Mouse (Mus musculus) embryonic facial prominence, embryonic 10.5 days (tissue): ENCODE results near the gene Traf7. TPM values are rescaled to one million over a fixed set of nuclear protein-coding genes. Genes with fewer than 3 reads are reported as not detected.
A peak's percentile ranks its signal among the peaks of the same experiment; 100 is the strongest.

Experiments
- DNase-seq: peaks from one replicate; pipeline ENCODE4 v3.0.0-alpha.2; 2017; ENCODE audit warnings: low spot score
- H3K27ac ChIP-seq: fragments of 300-500 bp; sonication (generic); replicated peaks from 2 replicates; pipeline ENCODE4 v1.5.1; 2016; ENCODE audit warnings: mild to moderate bottlenecking
- H3K27me3 ChIP-seq: fragments of 300-500 bp; sonication (generic); replicated peaks from 2 replicates; pipeline ENCODE4 v1.6.1; 2016; ENCODE audit warnings: low read depth, mild to moderate bottlenecking; ENCODE audit not compliant: poor library complexity, severe bottlenecking
- H3K36me3 ChIP-seq: fragments of 300-500 bp; sonication (generic); replicated peaks from 2 replicates; pipeline ENCODE4 v1.6.1; 2016; ENCODE audit warnings: mild to moderate bottlenecking, moderate library complexity
- H3K4me1 ChIP-seq: fragments of 300-500 bp; sonication (generic); 2 replicates; pipeline ENCODE4 v1.6.1; 2016
- H3K4me3 ChIP-seq: fragments of 300-500 bp; sonication (generic); 2 replicates; pipeline ENCODE4 v1.5.1; 2016; ENCODE audit warnings: mild to moderate bottlenecking, moderate library complexity
- H3K9me3 ChIP-seq: fragments of 300-500 bp; sonication (generic); 2 replicates; pipeline ENCODE4 v1.6.1; 2016; ENCODE audit warnings: mild to moderate bottlenecking
- WGBS: fragments of 180-500 bp; shearing (Covaris S2); methylation state at CpG from one replicate; pipeline ENCODE4 v1.1.7; 2016; 5-methylcytosine and 5-hydroxymethylcytosine counted together
- polyA plus RNA-seq: library from polyadenylated mRNA; unstranded; fragments of >200 nt; fragmentation: Nextera tagmentation; extraction: Ambion mirVana; gene quantifications from 2 replicates; pipeline ENCODE4 v1.2.1, GENCODE M21; 2016

Gene Traf7
- polyA plus RNA-seq, 1 experiment from 2014 or later, result 121 TPM

DNA sequence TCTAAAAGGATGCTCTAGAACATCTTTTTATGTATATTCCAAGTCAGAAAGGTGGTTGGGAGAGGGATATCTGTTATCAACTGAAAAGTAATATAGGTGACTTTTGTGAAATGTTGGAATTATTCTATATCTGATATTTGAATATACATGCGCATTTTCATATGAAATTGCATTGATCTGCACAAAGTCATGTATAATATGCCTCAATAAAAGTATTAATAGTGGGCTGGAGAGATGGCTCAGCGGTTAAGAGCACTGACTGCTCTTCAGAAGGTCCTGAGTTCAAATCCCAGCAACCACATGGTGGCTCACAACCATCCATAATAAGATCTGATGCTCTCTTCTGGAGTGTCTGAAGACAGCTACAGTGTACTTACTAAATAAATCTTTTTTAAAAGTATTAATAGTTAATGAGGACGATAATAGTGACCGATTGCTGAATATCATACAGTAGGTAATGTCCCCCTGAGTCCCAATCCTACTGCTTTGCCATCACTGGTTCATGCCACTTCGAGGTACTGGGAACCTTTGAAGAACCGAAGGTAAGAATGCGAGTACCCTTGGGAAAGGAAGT is 58.3 kb downstream of the Traf7 start:
- Histone ChIP-seq H3K27ac (peak overlapping the region; percentile 92), H3K4me1 (peaks cover 38% of the 10 kb centered on the region), H3K27me3 (no peaks in the 10 kb centered on the region), H3K9me3 (no peaks in the 10 kb centered on the region), H3K36me3 (peaks cover 26% of the 10 kb centered on the region), H3K4me3 (peak overlapping the region; percentile 91)
- WGBS, result 20% methylated on average over 7 of the region's 7 CpGs
- DNase-seq, result no peak

DNA sequence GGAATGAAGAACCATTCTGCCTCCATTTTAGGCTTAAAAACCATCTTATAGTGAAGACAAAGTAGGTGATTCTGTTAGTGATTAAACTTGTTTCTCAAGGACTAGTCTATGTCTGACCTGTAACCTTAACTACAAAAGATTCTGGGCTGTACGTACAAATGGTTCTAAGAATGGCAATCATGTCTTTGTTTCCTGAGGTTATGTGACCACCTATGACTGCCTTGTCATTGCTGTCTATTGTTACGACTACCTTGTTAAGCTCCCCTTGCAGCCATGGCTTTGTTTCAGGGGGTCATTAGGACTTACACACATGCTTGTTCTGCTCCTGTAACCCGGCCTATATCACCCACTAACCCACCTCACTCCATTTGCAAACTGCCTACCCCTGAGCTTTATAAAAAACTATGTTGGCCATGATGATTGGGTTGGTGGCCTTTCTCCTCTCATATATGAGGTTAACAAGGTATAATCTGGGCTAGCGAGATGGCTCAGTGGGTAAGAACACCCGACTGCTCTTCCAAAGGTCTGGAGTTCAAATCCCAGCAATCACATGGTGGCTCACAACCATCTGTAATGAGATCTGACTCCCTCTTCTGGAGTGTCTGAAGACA is 59.0 kb downstream of the Traf7 start:
- Histone ChIP-seq H3K27ac (no peak overlapping the region), H3K4me3 (no peak overlapping the region), H3K27me3 (no peaks in the 10 kb centered on the region), H3K36me3 (peaks cover 19% of the 10 kb centered on the region), H3K4me1 (peaks cover 31% of the 10 kb centered on the region), H3K9me3 (no peaks in the 10 kb centered on the region)
- DNase-seq, result no peak
- WGBS, result 89% methylated on average over 5 of the region's 5 CpGs

DNA sequence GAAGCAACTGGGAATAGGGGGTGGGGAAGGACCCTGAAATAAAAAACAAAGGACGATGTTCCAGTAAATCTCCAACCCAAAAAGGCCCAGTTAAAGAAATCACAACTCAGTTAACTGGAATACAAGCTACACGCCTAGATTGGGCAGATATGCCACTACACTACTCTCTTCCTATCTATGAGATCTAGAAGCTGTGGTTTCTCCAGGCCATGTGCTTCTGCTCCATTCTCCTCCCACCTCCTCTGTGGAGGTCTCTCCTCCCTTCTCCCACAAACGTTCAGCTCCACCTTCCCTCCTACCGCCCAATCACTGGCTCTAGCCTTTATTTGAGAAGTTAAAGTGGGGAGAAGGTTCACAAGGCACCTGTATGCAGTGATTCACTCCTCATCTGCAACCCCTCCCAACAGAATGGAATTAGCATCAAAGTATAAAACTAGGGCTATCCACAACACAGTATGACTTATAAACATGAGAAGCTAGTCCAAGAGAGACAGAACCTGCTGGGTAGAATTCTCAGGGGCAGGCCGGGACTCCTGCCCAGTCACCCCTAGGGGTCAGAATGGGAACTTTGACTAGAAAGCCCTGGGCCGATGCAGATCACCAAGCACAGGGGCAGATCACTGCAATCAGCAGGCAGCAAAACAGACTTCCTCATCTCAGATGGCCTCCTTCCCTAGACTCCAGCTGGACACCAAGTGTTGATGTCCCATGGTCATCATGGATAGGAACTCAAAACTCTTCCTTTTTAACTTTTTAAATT is 64.2 kb downstream of the Traf7 start:
- no peaks in the 10 kb centered on the region for H3K9me3 ChIP-seq
- WGBS, result 63% methylated on average over 6 of the region's 6 CpGs
- H3K4me1 ChIP-seq, result no peaks in the 10 kb centered on the region
- no peak for DNase-seq
- no peaks in the 10 kb centered on the region for H3K36me3 ChIP-seq
- H3K4me3 ChIP-seq, result no peak overlapping the region
- no peak overlapping the region for H3K27ac ChIP-seq
- no peaks in the 10 kb centered on the region for H3K27me3 ChIP-seq

DNA sequence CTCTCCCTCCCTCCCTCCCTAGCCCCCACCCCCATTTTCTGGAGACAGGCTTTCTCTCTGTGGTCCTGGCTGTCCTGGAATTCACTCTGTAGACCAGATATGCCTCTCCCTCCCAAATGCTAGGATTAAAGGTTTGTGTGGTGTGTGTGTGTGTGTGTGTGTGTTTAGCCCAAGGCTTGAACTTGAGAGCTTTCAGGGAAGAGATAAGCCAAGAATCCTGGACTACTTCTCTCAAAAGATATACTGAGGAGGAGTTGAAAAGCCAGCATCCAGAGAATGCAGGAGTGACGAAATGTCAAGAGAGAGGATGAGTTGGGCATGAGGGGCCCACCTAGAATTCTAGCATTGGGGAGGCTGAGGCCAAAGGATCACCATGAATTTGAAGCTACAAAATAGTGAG is 64.8 kb downstream of the Traf7 start:
- WGBS, result 89% methylated on average over 1 of the region's 1 CpGs
- Histone ChIP-seq H3K4me3 (no peak overlapping the region), H3K4me1 (no peaks in the 10 kb centered on the region), H3K27me3 (no peaks in the 10 kb centered on the region), H3K36me3 (no peaks in the 10 kb centered on the region), H3K9me3 (no peaks in the 10 kb centered on the region), H3K27ac (no peak overlapping the region)
- DNase-seq, result no peak

DNA sequence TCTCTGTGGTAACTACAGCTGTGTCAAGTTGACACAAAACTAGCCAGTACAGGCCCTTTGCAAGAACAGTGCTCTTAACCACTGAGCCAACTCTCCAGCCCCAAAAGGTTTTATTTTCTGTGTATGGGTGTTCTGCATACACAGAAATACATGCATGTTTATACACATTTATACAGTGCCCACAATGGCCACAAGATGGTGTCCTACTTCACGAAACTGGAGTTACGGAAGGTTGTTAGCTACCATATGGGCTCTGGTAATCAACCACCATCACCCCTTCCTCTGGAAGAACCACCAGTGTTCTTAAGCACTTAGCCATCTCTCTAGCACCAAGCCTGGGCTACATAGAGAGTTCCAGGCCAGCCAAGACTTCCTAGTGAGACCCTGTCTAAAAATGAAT is 66.2 kb downstream of the Traf7 start:
- no peak for DNase-seq
- no peaks in the 10 kb centered on the region for H3K9me3 ChIP-seq
- H3K4me1 ChIP-seq, result no peaks in the 10 kb centered on the region
- no peak overlapping the region for H3K4me3 ChIP-seq
- WGBS, result 70% methylated on average over 2 of the region's 2 CpGs
- no peaks in the 10 kb centered on the region for H3K36me3 ChIP-seq
- H3K27me3 ChIP-seq, result no peaks in the 10 kb centered on the region
- H3K27ac ChIP-seq, result no peak overlapping the region

Other genes with a start within 250 kb of the Traf7 start
- 0.16 TPM in 1 of 2 replicates, not detected in the other for gene Abca17, start 176.9 kb downstream of the Traf7 start, polyA plus RNA-seq
- 6.1 and 7.1 TPM in 2 replicates for gene Abca3, start 176.0 kb downstream of the Traf7 start, polyA plus RNA-seq
- 471 and 476 TPM in 2 replicates for gene Rnps1, start 113.4 kb downstream of the Traf7 start, polyA plus RNA-seq
- 86.2 and 89.0 TPM in 2 replicates for gene Eci1, start 101.3 kb downstream of the Traf7 start, polyA plus RNA-seq
- 2.5 and 3.6 TPM in 2 replicates for gene Dnase1l2, start 84.8 kb downstream of the Traf7 start, polyA plus RNA-seq
- gene E4f1, start 57.6 kb downstream of the Traf7 start, polyA plus RNA-seq, result 35.5 and 36.6 TPM in 2 replicates
- gene Pgp, start 57.5 kb downstream of the Traf7 start, polyA plus RNA-seq, result 71.0 and 72.8 TPM in 2 replicates
- 0.36 and 0.67 TPM in 2 replicates for gene Bricd5, start 54.1 kb downstream of the Traf7 start, polyA plus RNA-seq
- gene Mlst8, start 48.9 kb downstream of the Traf7 start, polyA plus RNA-seq, result 37.5 and 39.0 TPM in 2 replicates
- gene Caskin1, start 39.3 kb downstream of the Traf7 start, polyA plus RNA-seq, result 3.1 and 3.9 TPM in 2 replicates
- gene Rab26, start 6.3 kb upstream of the Traf7 start, polyA plus RNA-seq, result 2.6 TPM in 2 replicates
- gene Pkd1, start 21.9 kb upstream of the Traf7 start, polyA plus RNA-seq, result 14.9 and 16.3 TPM in 2 replicates
- gene Tsc2, start 104.7 kb upstream of the Traf7 start, polyA plus RNA-seq, result 70.2 and 70.4 TPM in 2 replicates
- 22.4 and 27.3 TPM in 2 replicates for gene Nthl1, start 104.7 kb upstream of the Traf7 start, polyA plus RNA-seq
- gene Slc9a3r2, start 122.4 kb upstream of the Traf7 start, polyA plus RNA-seq, result 31.7 and 37.3 TPM in 2 replicates
- gene Npw, start 130.5 kb upstream of the Traf7 start, polyA plus RNA-seq, result not detected in 2 replicates
- gene Zfp598, start 141.7 kb upstream of the Traf7 start, polyA plus RNA-seq, result 29.0 and 30.4 TPM in 2 replicates
- gene Syngr3, start 162.0 kb upstream of the Traf7 start, polyA plus RNA-seq, result 6.0 and 8.1 TPM in 2 replicates
- 48.9 and 52.3 TPM in 2 replicates for gene Gfer, start 168.2 kb upstream of the Traf7 start, polyA plus RNA-seq
- gene Noxo1, start 168.3 kb upstream of the Traf7 start, polyA plus RNA-seq, result 0.72 and 1.9 TPM in 2 replicates
- gene Tbl3, start 179.7 kb upstream of the Traf7 start, polyA plus RNA-seq, result 152 and 162 TPM in 2 replicates
- gene Rnf151, start 190.1 kb upstream of the Traf7 start, polyA plus RNA-seq, result 0.13 and 0.29 TPM in 2 replicates
- 1,693 and 1,819 TPM in 2 replicates for gene Rps2, start 190.2 kb upstream of the Traf7 start, polyA plus RNA-seq
- 193 and 199 TPM in 2 replicates for gene Ndufb10, start 196.5 kb upstream of the Traf7 start, polyA plus RNA-seq
- not detected in 2 replicates for gene Rpl3l, start 199.9 kb upstream of the Traf7 start, polyA plus RNA-seq
- 21.6 and 24.6 TPM in 2 replicates for gene Msrb1, start 208.7 kb upstream of the Traf7 start, polyA plus RNA-seq
- gene Hs3st6, start 225.1 kb upstream of the Traf7 start, polyA plus RNA-seq, result 1.3 and 2.3 TPM in 2 replicates